Mouse (Mus musculus) midbrain, postnatal 0 days (tissue): Measurements from ENCODE around the gene Otulin. TPM values are rescaled to one million over a fixed set of nuclear protein-coding genes. Genes with fewer than 3 reads are reported as not detected.

Experiments used
- ATAC-seq: fragments of 200-750 bp; cut with Nextera tagmentation; 2 replicates; pipeline ENCODE4 v1.8.0; 2017; ENCODE audit warnings: moderate number of reproducible peaks, mild to moderate bottlenecking, moderate TSS enrichment, moderate library complexity; ENCODE audit not compliant: low FRiP score
- DNase-seq: peaks from one replicate; pipeline ENCODE4 v3.0.0-alpha.2; 2015; ENCODE audit warnings: low spot score
- H3K27ac ChIP-seq: fragments of 300-500 bp; sonication (generic); 2 replicates; pipeline ENCODE4 v1.5.1; 2014; ENCODE audit warnings: low read depth, mild to moderate bottlenecking, low read length, mixed read lengths
- H3K27me3 ChIP-seq: fragments of 300-500 bp; sonication (generic); 2 replicates; pipeline ENCODE4 v1.6.1; 2014; ENCODE audit warnings: low read length, control low read depth, mixed read lengths; ENCODE audit not compliant: insufficient read depth
- H3K36me3 ChIP-seq: fragments of 300-500 bp; sonication (generic); 2 replicates; pipeline ENCODE4 v1.6.1; 2014; ENCODE audit warnings: low read length, control low read depth, mixed read lengths; ENCODE audit not compliant: insufficient read depth
- H3K4me1 ChIP-seq: fragments of 300-500 bp; sonication (generic); 2 replicates; pipeline ENCODE4 v1.6.1; 2014; ENCODE audit warnings: mild to moderate bottlenecking, control low read depth, antibody characterized with exemption, low read length, mixed read lengths; ENCODE audit not compliant: insufficient read depth
- H3K4me2 ChIP-seq: fragments of 300-500 bp; sonication (generic); 2 replicates; pipeline ENCODE4 v1.6.1; 2014; ENCODE audit warnings: low read depth, mild to moderate bottlenecking, low read length, mixed read lengths; ENCODE audit not compliant: poor library complexity, severe bottlenecking
- H3K4me3 ChIP-seq: fragments of 300-500 bp; sonication (generic); 2 replicates; pipeline ENCODE4 v1.5.1; 2014; ENCODE audit warnings: low read depth, mild to moderate bottlenecking, low read length, moderate library complexity
- H3K9ac ChIP-seq: fragments of 300-500 bp; sonication (generic); replicated peaks from 2 replicates; pipeline ENCODE4 v1.6.1; 2014; ENCODE audit warnings: mild to moderate bottlenecking, low read length, moderate library complexity, mixed read lengths; ENCODE audit not compliant: poor library complexity, severe bottlenecking
- H3K9me3 ChIP-seq: fragments of 300-500 bp; sonication (generic); 2 replicates; pipeline ENCODE4 v1.6.1; 2016; ENCODE audit warnings: low read length, control low read depth
- CTCF ChIP-seq: IDR thresholded peaks from 2 replicates; pipeline ENCODE4 v1.5.1; 2016; ENCODE audit warnings: antibody characterized with exemption, mild to moderate bottlenecking
- WGBS: fragments of 180-500 bp; shearing (Covaris S2); extraction: QIAGEN DNeasy Blood & Tissue Kit; methylation state at CpG from one replicate; pipeline ENCODE4 v1.1.7; 2014; 5-methylcytosine and 5-hydroxymethylcytosine counted together
- polyA plus RNA-seq: library from polyadenylated mRNA; unstranded; fragments of >200 nt; fragmentation: Nextera tagmentation; extraction: Ambion mirVana; gene quantifications from 2 replicates; pipeline ENCODE4 v1.2.1, GENCODE M21; 2015
- total RNA-seq: library from RNA; depleted of rRNA; stranded (reverse); fragments of >200 nt; gene quantifications from 2 replicates; pipeline ENCODE4 v1.2.3, GENCODE M21; 2014

The Otulin gene
- total and polyA plus RNA-seq, 2 experiments from 2014 or later, result 17.8 to 23.9 TPM

- no peak for ATAC-seq
- H3K4me2 ChIP-seq, result no peak overlapping the region
- no peaks in the 10 kb centered on the region for H3K36me3 ChIP-seq
- no peak overlapping the region for H3K27ac ChIP-seq
- H3K9ac ChIP-seq, result no peak overlapping the region
- H3K27me3 ChIP-seq, result no peaks in the 10 kb centered on the region
- peaks cover 11% of the 10 kb centered on the region; the same call in 1 of the 2 replicates for H3K4me1 ChIP-seq
- no peak for DNase-seq
- WGBS, result 67% methylated on average over 8 of the region's 8 CpGs
- no peaks in the 10 kb centered on the region for H3K9me3 ChIP-seq
- H3K4me3 ChIP-seq, result no peak overlapping the region
- no peak for TF ChIP-seq CTCF
These were observed 3.7 kb upstream of the Otulin start for GRCm38 (mm10) chr15:27633941-27634900.

GRCm38 (mm10) chr15:27629800-27630600, 493 bp downstream of the Otulin start:
- WGBS, result 2% methylated on average over 49 of the region's 53 CpGs
- Histone ChIP-seq H3K4me2 (peak overlapping the region; percentile 89), H3K27ac (peak overlapping the region; percentile 59; the same call in 1 of the 2 replicates), H3K36me3 (0 out of 2 replicates have a peak, but pooled peaks cover 5% of the 10 kb centered on the region), H3K4me3 (peak overlapping the region; percentile 94), H3K9ac (peak overlapping the region; percentile 74), H3K27me3 (no peaks in the 10 kb centered on the region), H3K9me3 (no peaks in the 10 kb centered on the region), H3K4me1 (peaks cover 15% of the 10 kb centered on the region; the same call in 1 of the 2 replicates)
- TF ChIP-seq CTCF, result no peak
- ATAC-seq (peak; percentile 78), DNase-seq (no peak)

- ATAC-seq, result no peak
- peak overlapping the region; percentile 94; the same call in 1 of the 2 replicates for H3K4me3 ChIP-seq
- 85% methylated on average over 4 of the region's 4 CpGs for WGBS
These were observed 1.4 kb downstream of the Otulin start for GRCm38 (mm10) chr15:27629046-27629445.

GRCm38 (mm10) chr15:27627794-27628193, 2.7 kb downstream of the Otulin start:
- Histone ChIP-seq H3K27ac (no peak overlapping the region), H3K4me1 (peaks cover 15% of the 10 kb centered on the region; the same call in 1 of the 2 replicates), H3K9ac (no peak overlapping the region), H3K4me3 (no peak overlapping the region), H3K27me3 (no peaks in the 10 kb centered on the region), H3K36me3 (peaks cover 9% of the 10 kb centered on the region), H3K9me3 (no peaks in the 10 kb centered on the region), H3K4me2 (no peak overlapping the region)
- WGBS, result 97% methylated on average over 9 of the region's 9 CpGs
- DNase-seq (no peak), ATAC-seq (no peak)
- TF ChIP-seq CTCF, result no peak

More at GRCm38 (mm10) chr15:27629046-27629445, 1.4 kb downstream of the Otulin start:
- Histone ChIP-seq H3K36me3 (0 out of 2 replicates have a peak, but pooled peaks cover 5% of the 10 kb centered on the region), H3K4me1 (peaks cover 15% of the 10 kb centered on the region; the same call in 1 of the 2 replicates), H3K27ac (no peak overlapping the region), H3K4me2 (peak overlapping the region; percentile 89; the same call in 1 of the 2 replicates), H3K9ac (no peak overlapping the region), H3K9me3 (no peaks in the 10 kb centered on the region), H3K27me3 (no peaks in the 10 kb centered on the region)
- no peak for TF ChIP-seq CTCF
- no peak for DNase-seq

- TF ChIP-seq CTCF, result no peak
- H3K9me3 ChIP-seq, result no peaks in the 10 kb centered on the region
- 94% methylated on average over 1 of the region's 1 CpGs for WGBS
These were observed 4.2 kb downstream of the Otulin start for GRCm38 (mm10) chr15:27626314-27626713.

More at GRCm38 (mm10) chr15:27626314-27626713, 4.2 kb downstream of the Otulin start:
- peaks cover 14% of the 10 kb centered on the region; the same call in 1 of the 2 replicates for H3K4me1 ChIP-seq
- H3K36me3 ChIP-seq, result peaks cover 13% of the 10 kb centered on the region
- no peak overlapping the region for H3K9ac ChIP-seq
- no peak overlapping the region for H3K4me2 ChIP-seq
- H3K27ac ChIP-seq, result no peak overlapping the region
- no peak overlapping the region for H3K4me3 ChIP-seq
- DNase-seq (no peak), ATAC-seq (no peak)
- no peaks in the 10 kb centered on the region for H3K27me3 ChIP-seq
